Mouse (Mus musculus) large intestine, adult 2 months (tissue): ENCODE data around the gene Atrnl1. TPM values are rescaled to one million over a fixed set of nuclear protein-coding genes. Genes with fewer than 3 reads are reported as not detected.
A peak's percentile ranks its signal among the peaks of the same experiment; 100 is the strongest.
"Not testable (repeated sequence)": the region's sequence is repeated elsewhere in the genome, so short reads cannot be mapped to it uniquely, and the experiment has no call there.

Experiments
- DNase-seq: peaks from one replicate; pipeline ENCODE4 v3.0.0-alpha.2; 2012; ENCODE audit warnings: low read depth, low spot score
- WGBS: fragments of 180-500 bp; shearing (Covaris S2); methylation state at CpG from one replicate; pipeline ENCODE4 v1.1.7; 2018; 5-methylcytosine and 5-hydroxymethylcytosine counted together
- polyA plus RNA-seq: library from polyadenylated mRNA; depleted of rRNA; stranded (reverse); fragments of >200 nt; gene quantifications from 2 replicates; pipeline ENCODE4 v1.2.3, GENCODE M21; 2012

The Atrnl1 gene
- polyA plus RNA-seq, 1 experiment, result 6.8 TPM

GRCm38 (mm10) chr19:57994174-57994833, 383.5 kb downstream of the Atrnl1 start:
- 92% methylated on average over 15 of the region's 15 CpGs for WGBS
- DNase-seq, result not testable (repeated sequence)

DNA sequence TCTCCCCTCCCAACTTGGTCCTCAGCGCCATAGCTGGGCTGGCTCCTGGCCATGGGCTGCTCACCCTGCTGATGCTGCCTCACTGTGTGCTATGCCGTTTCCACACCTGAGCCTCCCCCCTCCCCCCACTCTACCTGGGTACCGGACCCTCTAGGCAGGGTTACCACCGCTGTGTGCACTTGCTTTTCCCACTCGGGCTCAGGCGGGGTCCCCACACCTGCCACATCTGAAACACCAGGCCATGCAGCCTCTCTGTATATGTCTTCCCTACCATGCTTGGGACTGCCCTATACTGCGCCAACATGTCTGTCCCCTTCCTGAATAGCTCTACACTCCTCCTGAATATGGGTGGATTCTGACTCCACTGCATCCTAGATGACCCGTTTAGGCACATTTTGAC, 384.2 kb downstream of the Atrnl1 start:
- DNase-seq, result no peak
- WGBS, result 97% methylated on average over 8 of the region's 8 CpGs

GRCm38 (mm10) chr19:57997961-57998360, 387.1 kb downstream of the Atrnl1 start:
- 57% methylated on average over 4 of the region's 4 CpGs for WGBS

DNA sequence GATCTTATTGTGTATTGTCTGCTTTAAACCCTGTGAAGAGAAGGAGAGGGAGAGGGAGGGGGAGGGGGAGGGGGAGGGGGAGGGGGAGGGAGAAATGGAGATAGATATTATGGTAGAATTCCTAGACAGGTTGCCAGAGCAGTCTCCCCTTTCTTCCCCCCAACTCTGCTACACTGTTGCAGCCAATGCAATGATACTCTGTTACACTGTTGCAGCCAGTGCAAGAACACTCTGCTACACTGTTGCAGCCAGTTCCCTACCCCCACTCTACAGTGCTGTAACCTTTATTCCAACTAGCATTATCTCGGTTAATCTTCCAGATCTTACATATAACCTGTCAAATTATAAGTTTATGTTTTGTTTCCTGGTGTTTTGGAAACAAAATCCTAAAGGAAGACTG, 400.8 kb downstream of the Atrnl1 start:
- DNase-seq, result no peak
- WGBS, result 71% methylated on average over 1 of the region's 1 CpGs

More at GRCm38 (mm10) chr19:57997961-57998360, 387.1 kb downstream of the Atrnl1 start:
- no peak for DNase-seq

DNA sequence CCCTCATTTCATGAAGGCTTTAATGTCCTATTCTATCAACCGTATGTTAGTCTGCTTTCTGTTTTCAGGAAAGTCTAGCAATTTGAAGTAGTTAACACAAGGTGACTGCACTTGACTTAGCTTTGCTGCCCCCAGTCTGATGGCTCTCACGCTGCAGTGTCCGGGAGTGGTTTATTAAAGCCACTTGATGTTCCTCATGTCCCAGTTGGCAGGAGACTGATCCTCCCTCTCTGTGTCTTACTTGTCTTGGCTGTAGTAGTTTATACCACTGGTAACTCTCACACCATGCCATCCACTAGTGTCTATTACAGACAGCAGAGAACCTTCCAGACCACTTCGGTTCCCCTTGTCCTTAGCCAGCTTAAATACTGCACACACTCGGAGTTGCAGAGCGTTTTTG, 404.9 kb downstream of the Atrnl1 start:
- 93% methylated on average over 6 of the region's 6 CpGs for WGBS
- no peak for DNase-seq

DNA sequence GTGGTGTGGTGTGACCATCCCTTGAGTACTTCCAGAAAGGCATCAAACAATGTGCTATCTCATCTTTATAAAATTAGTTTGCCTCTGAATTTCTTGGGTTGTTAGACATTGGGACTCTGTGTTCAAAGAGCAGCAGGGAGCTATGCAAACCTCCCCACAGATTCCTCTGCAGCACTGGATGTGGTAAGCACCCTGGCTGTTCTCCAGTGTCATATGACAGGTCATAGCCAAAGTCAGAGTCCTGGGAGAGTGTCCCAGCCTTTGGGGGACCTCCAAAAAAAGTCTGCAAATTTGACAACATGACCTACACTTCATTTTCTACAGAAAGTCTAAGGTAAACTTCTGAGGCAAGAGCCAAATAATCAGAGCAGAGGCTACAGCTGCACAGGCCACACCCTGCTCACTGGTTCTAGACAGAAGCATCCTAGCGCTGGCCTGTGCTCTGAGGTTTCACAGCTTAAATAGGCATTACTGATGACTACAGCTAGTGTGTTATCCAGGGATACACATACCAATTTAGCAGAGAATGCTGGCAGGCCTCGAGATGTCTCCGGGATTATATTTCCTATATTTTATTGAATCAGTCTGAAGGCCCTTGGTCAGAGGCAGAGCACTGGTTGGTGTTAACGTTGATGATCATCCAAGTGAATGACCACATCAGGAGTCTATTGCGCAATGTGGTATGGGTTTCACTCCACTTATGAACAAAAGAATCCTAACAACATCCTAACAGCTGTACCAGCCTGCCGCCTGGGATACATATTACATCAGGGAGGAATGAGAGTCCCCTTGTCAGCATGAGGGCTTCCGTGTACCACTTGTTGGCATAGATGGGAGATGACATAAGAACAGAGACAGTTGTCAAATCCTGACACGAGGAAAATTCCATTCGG, 406.0 kb downstream of the Atrnl1 start:
- WGBS, result 72% methylated on average over 9 of the region's 9 CpGs
- no peak for DNase-seq

- DNase-seq, result no peak
- WGBS, result 92% methylated on average over 3 of the region's 3 CpGs
Observed at GRCm38 (mm10) chr19:58017468-58017867, 406.6 kb downstream of the Atrnl1 start.

DNA sequence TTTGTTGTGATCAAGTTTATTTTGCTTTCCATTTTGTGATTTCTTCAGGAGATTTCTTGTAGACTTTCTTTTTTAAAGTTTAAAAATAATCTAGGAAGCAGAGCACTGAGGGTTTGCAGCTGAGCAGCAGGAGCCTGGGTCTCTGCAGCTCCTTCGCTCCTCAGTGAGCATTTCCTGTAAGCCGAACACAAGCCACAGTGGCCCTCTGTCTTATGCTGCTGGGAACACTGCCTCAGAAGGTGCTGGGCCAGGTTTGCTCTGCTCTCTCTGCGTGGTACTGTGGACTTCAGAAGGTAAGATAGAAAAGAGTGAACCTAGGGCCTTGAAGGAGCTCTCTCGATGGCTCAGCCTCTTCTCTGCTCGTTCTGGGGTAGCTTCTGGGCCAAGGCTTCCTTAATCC, 407.9 kb downstream of the Atrnl1 start:
- no peak for DNase-seq
- WGBS, result 82% methylated on average over 5 of the region's 5 CpGs

- DNase-seq, result no peak
- 95% methylated on average over 8 of the region's 8 CpGs for WGBS
Observed at GRCm38 (mm10) chr19:58021514-58022284, 410.9 kb downstream of the Atrnl1 start.

- WGBS, result 65% methylated on average over 14 of the region's 14 CpGs
- DNase-seq, result no peak
Observed at GRCm38 (mm10) chr19:58023216-58023825, 412.5 kb downstream of the Atrnl1 start.

DNA sequence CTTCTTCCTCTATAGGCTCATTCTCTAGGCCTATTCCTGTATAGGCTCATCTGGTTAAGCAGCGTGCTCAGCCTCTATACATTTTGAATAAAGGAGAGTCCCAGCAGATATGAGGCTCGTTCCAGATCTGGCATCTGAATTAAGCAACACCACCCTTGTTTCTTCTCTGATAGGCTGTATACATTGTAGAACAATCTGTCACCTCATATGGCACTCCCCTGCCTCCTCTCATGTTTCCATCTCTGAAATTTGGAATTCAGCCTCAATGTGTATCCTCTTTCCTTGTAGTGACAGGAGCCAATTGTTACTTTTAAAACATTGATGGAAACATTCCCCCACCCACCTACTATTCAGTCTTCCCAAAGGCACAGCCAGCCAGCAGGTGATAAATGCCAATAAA, 414.2 kb downstream of the Atrnl1 start:
- DNase-seq, result no peak
- 91% methylated on average over 2 of the region's 2 CpGs for WGBS

DNA sequence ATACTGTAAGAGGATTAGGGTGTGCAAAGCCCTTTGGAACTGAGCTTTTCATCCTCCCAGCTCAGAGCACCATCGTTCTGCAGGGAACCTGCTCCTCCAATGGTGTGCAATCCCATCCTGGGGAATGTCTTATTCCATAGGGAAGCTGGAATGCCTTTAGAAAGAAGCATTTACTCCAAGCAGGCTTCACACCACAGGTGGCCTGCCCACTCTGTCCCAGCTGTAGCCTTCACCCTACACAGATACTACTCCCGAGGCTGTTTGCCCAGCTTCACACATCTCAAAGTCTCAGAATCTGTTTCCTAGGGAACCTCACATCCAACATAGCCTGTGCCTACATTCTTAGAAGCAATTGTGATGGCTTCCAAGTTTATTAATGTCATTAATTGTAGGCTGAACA, 418.8 kb downstream of the Atrnl1 start:
- WGBS, result 87% methylated on average over 2 of the region's 2 CpGs

GRCm38 (mm10) chr19:58033241-58033640, 422.4 kb downstream of the Atrnl1 start:
- WGBS, result 88% methylated on average over 5 of the region's 5 CpGs
- no peak for DNase-seq

More for the DNA sequence above, 418.8 kb downstream of the Atrnl1 start:
- no peak for DNase-seq

DNA sequence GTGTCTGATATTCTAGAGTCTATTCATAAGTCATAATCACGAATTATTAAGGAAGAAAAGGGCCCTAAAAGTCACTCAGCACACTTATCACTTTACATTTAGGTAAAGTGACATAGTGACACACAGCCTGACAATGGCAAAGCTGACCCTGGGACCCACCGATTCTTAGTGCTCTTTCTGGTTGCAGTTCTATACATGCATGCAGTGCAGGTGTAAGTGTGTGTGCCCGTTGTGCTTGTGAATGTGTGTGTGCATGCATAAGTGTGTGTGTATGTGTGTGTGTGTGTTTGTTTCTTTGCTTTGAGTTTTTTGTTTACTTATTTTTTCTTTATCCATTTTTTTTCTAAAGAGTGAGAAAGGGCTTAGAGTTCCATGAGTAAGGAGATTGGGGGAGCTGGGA, 425.3 kb downstream of the Atrnl1 start:
- 85% methylated on average over 3 of the region's 3 CpGs for WGBS

DNA sequence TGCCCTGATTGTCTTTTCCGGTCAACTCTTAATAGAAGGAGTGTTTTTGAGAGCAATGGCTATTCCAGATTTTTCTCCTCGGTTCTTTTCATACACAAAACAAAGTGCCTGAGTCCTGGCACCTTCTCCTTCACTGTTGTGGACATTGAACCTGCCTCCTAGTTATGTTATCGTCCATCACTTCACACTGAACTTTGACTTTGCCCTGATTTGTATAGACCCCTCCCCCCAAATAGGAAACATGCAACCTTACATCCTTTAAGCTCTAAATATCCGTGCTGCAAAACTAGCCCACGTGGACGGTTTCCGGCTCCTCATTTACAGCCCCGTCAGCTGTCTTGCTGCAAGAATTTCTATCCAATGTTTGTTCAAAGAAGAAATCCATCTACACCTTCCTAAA, 432.3 kb downstream of the Atrnl1 start:
- 27% methylated on average over 8 of the region's 8 CpGs for WGBS
- no peak for DNase-seq

More for the DNA sequence above, 425.3 kb downstream of the Atrnl1 start:
- no peak for DNase-seq

DNA sequence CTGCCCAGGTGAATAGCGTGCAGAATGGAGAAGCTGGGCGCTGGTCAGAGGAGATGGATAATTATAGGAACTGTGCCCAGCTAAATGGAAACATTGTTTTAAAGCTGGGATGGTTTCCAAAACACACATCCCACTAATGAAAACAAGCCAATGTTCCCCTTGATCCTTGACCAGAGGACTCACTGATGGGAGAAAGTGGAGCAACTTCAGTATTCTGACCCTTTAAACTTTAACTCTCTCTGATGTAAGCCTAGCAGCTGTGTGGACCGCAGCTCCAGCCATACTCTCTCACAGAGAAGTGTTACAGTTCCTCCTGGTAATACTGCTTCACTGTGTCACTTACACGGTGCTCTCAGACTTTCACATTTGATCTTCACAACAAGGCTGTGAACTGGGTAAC, 432.7 kb downstream of the Atrnl1 start:
- peak; percentile 13 for DNase-seq
- whole genome bisulfite sequencing, result 17% methylated on average over 4 of the region's 4 CpGs

GRCm38 (mm10) chr19:58044816-58045215, 434.0 kb downstream of the Atrnl1 start:
- 92% methylated on average over 5 of the region's 5 CpGs for WGBS
- no peak for DNase-seq

- no peak for DNase-seq
- 89% methylated on average over 7 of the region's 7 CpGs for WGBS
Observed at GRCm38 (mm10) chr19:58046656-58047055, 435.8 kb downstream of the Atrnl1 start.

DNA sequence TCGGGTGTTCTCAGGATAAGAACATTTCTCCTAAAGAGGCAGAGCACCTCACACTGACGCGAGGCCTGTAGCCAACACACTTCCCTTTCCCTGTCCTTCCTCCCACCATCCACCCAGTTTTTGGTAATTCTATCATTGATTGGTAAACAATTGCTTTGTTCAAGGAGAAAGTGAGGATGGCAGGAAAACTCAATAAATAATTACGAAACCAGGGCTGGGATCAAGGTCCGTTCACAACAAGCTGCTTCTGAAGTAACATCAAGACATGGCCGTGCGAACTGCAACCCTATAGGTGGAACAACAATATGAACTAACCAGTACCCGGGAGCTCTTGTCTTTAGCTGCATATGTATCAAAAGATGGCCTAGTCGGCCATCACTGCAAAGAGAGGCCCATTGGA, 439.6 kb downstream of the Atrnl1 start:
- 91% methylated on average over 9 of the region's 9 CpGs for WGBS
- DNase-seq, result not testable (repeated sequence)

GRCm38 (mm10) chr19:58050986-58051385, 440.2 kb downstream of the Atrnl1 start:
- no peak for DNase-seq
- WGBS, result 96% methylated on average over 8 of the region's 8 CpGs
